Comparison of ENCODE assay signal across 10 mouse cellular contexts in genomic region chr5:127374251-127374650, GRCm38 (mm10).
DNase-seq lines count a peak whose midpoint lies in the region; ATAC-seq and TF ChIP-seq lines count a peak whose summit lies in the region.
"Had no signal": no experiment of that assay in that cellular context is flagged by ENCODE, and none has a peak within 500 bp of the region (broad histone marks: within the 10 kb centered on the region; RNA-seq: fewer than 3 reads in every experiment).

No protein-coding gene starts in this region.

- H3K9me3 ChIP-seq in embryonic facial prominence, embryonic 13.5 days: 0 out of 2 replicates have a peak, but pooled peaks cover 4% of the 10 kb centered on the region
- no peaks in the 10 kb centered on the region for H3K9me3 ChIP-seq in embryonic facial prominence, embryonic 10.5 days
- H3K9me3 ChIP-seq in stomach, embryonic 16.5 days (replicated peaks; ENCODE audit: control insufficient read depth, low read length): no peaks in the 10 kb centered on the region
- H3K9me3 ChIP-seq in stomach, postnatal 0 days (ENCODE audit: control insufficient read depth, low read length): no peaks in the 10 kb centered on the region
- no peaks in the 10 kb centered on the region for H3K9me3 ChIP-seq in forebrain, embryonic 13.5 days (replicated peaks)
- H3K9me3 ChIP-seq: neural tube, embryonic 13.5 days had no signal

- WGBS in embryonic facial prominence, embryonic 13.5 days: 50% methylated on average over 9 of the region's 9 CpGs
- 74% methylated on average over 9 of the region's 9 CpGs for WGBS in embryonic facial prominence, embryonic 10.5 days
- 54% methylated on average over 9 of the region's 9 CpGs for WGBS in stomach, embryonic 16.5 days
- 60% methylated on average over 9 of the region's 9 CpGs for WGBS in stomach, postnatal 0 days
- WGBS in forebrain, embryonic 13.5 days: 91% methylated on average over 9 of the region's 9 CpGs

- peaks cover 45% of the 10 kb centered on the region for H3K4me1 ChIP-seq in embryonic facial prominence, embryonic 13.5 days
- peaks cover 42% of the 10 kb centered on the region for H3K4me1 ChIP-seq in embryonic facial prominence, embryonic 10.5 days
- H3K4me1 ChIP-seq in stomach, embryonic 16.5 days (ENCODE audit: control insufficient read depth, insufficient read depth, low read length): no peaks in the 10 kb centered on the region
- H3K4me1 ChIP-seq in stomach, postnatal 0 days (replicated peaks; ENCODE audit: control insufficient read depth, insufficient read depth): no peaks in the 10 kb centered on the region; the same call in 1 of the 2 replicates
- H3K4me1 ChIP-seq in forebrain, embryonic 13.5 days: peaks cover 23% of the 10 kb centered on the region
- H3K4me1 ChIP-seq: megakaryocyte, embryonic 14.5 days had no signal

- no peak for ATAC-seq in embryonic facial prominence, embryonic 13.5 days (ENCODE audit: insufficient number of reproducible peaks, insufficient read depth, low FRiP score, low TSS enrichment, low read depth)
- ATAC-seq in stomach, embryonic 16.5 days (ENCODE audit: insufficient read depth, low FRiP score): peak; percentile 50; the same call in 1 of the 2 replicates
- ATAC-seq in stomach, postnatal 0 days (ENCODE audit: low FRiP score, low TSS enrichment): no peak; the same call in 1 of the 2 replicates
- ATAC-seq in erythroid progenitor cell, adult 5-6 weeks (replicated peaks; ENCODE audit: low FRiP score, poor library complexity, severe bottlenecking): no peak
- ATAC-seq in forebrain, embryonic 13.5 days: no peak

- no peak for TF ChIP-seq EP300 in stomach, postnatal 0 days (optimal IDR thresholded peaks at IDR 0.05)

- TF ChIP-seq CTCF in stomach, postnatal 0 days (IDR thresholded peaks at IDR 0.05; ENCODE audit: low read depth): no peak

- H3K4me2 ChIP-seq in embryonic facial prominence, embryonic 13.5 days: no peak overlapping the region
- H3K4me2 ChIP-seq in stomach, embryonic 16.5 days (ENCODE audit: low read depth, low read length): no peak overlapping the region
- H3K4me2 ChIP-seq in stomach, postnatal 0 days (replicated peaks; ENCODE audit: low read depth): no peak overlapping the region
- H3K4me2 ChIP-seq in forebrain, embryonic 13.5 days: no peak overlapping the region
- H3K4me2 ChIP-seq: neural tube, embryonic 13.5 days had no signal

- no peak for DNase-seq in embryonic facial prominence, embryonic 10.5 days (ENCODE audit: low spot score)
- no peak for DNase-seq in stomach, postnatal 0 days (ENCODE audit: low spot score)
- DNase-seq in left cerebral cortex, postnatal 25 days (ENCODE audit: low spot score in 2 of 2): peak; percentile 39 to 93
- peak; percentile 82 for DNase-seq in skeletal muscle tissue, adult 2 months (ENCODE audit: low read depth, low spot score)

- H3K36me3 ChIP-seq in embryonic facial prominence, embryonic 13.5 days: no peaks in the 10 kb centered on the region
- H3K36me3 ChIP-seq in embryonic facial prominence, embryonic 10.5 days (replicated peaks): no peaks in the 10 kb centered on the region
- no peaks in the 10 kb centered on the region for H3K36me3 ChIP-seq in stomach, embryonic 16.5 days (ENCODE audit: control insufficient read depth, insufficient read depth, low read length)
- H3K36me3 ChIP-seq in stomach, postnatal 0 days (ENCODE audit: control insufficient read depth, insufficient read depth, low read length): no peaks in the 10 kb centered on the region
- no peaks in the 10 kb centered on the region for H3K36me3 ChIP-seq in forebrain, embryonic 13.5 days (ENCODE audit: poor library complexity, severe bottlenecking)
- H3K36me3 ChIP-seq: neural tube, embryonic 13.5 days had no signal

- no peak overlapping the region for H3K9ac ChIP-seq in embryonic facial prominence, embryonic 13.5 days
- no peak overlapping the region for H3K9ac ChIP-seq in stomach, embryonic 16.5 days (ENCODE audit: low read length)
- no peak overlapping the region for H3K9ac ChIP-seq in stomach, postnatal 0 days (ENCODE audit: low read length)
- no peak overlapping the region for H3K9ac ChIP-seq in forebrain, embryonic 13.5 days
- H3K9ac ChIP-seq: neural tube, embryonic 13.5 days had no signal

- H3K4me3 ChIP-seq in embryonic facial prominence, embryonic 13.5 days: no peak overlapping the region
- no peak overlapping the region for H3K4me3 ChIP-seq in embryonic facial prominence, embryonic 10.5 days
- H3K4me3 ChIP-seq in stomach, embryonic 16.5 days (replicated peaks; ENCODE audit: low read length): no peak overlapping the region
- no peak overlapping the region for H3K4me3 ChIP-seq in stomach, postnatal 0 days (ENCODE audit: low read depth, low read length)
- no peak overlapping the region for H3K4me3 ChIP-seq in forebrain, embryonic 13.5 days
- H3K4me3 ChIP-seq: megakaryocyte, embryonic 14.5 days; neural tube, embryonic 13.5 days had no signal

- intact Hi-C loops in left cerebral cortex, postnatal 25 days (cut with DNase I): loop anchor here (2.0 kb wide), 1 partner anchor 121 kb away; no protein-coding TSS in a partner anchor

- peak overlapping the region; percentile 28; the same call in 1 of the 2 replicates for H3K27ac ChIP-seq in embryonic facial prominence, embryonic 13.5 days
- H3K27ac ChIP-seq in embryonic facial prominence, embryonic 10.5 days (replicated peaks): no peak overlapping the region
- no peak overlapping the region for H3K27ac ChIP-seq in stomach, embryonic 16.5 days (ENCODE audit: low read length)
- no peak overlapping the region for H3K27ac ChIP-seq in stomach, postnatal 0 days (replicated peaks)
- H3K27ac ChIP-seq in forebrain, embryonic 13.5 days: no peak overlapping the region
- H3K27ac ChIP-seq: neural tube, embryonic 13.5 days had no signal

- H3K27me3 ChIP-seq in embryonic facial prominence, embryonic 13.5 days: no peaks in the 10 kb centered on the region
- H3K27me3 ChIP-seq in embryonic facial prominence, embryonic 10.5 days (replicated peaks; ENCODE audit: low read depth, poor library complexity, severe bottlenecking): no peaks in the 10 kb centered on the region
- H3K27me3 ChIP-seq in stomach, embryonic 16.5 days (ENCODE audit: control insufficient read depth, insufficient read depth, low read length): no peaks in the 10 kb centered on the region
- H3K27me3 ChIP-seq in stomach, postnatal 0 days (ENCODE audit: control insufficient read depth, insufficient read depth, low read length): no peaks in the 10 kb centered on the region
- H3K27me3 ChIP-seq in forebrain, embryonic 13.5 days: no peaks in the 10 kb centered on the region
- H3K27me3 ChIP-seq: megakaryocyte, embryonic 14.5 days; neural tube, embryonic 13.5 days had no signal

Comparison
In these comparisons a context has a peak if more than half of its experiments do, and no peak if none do; other contexts are left out.
1. DNase-seq: peak in left cerebral cortex, postnatal 25 days (2 of 2) and skeletal muscle tissue, adult 2 months (single experiment); none in embryonic facial prominence, embryonic 10.5 days (single experiment) and stomach, postnatal 0 days (single experiment).